Mouse (Mus musculus) lung, postnatal 36 days (tissue): ENCODE measurements at regions not wholly inside any gene's neighbourhood (a gene's known extent, or its start where the extent isn't known, plus 50 kb on each side); places are given as distances from the start of the nearest gene placed in this dataset.

Experiments used
- DNase-seq: peaks from one replicate; pipeline ENCODE4 v3.0.0; 2022; ENCODE audit warnings: mixed read lengths

- no peak for DNase-seq
Observed at GRCm38 (mm10) chr2:48260299-48260698, 553.6 kb upstream of the Acvr2a start.
